Mouse (Mus musculus): ENCODE data around the gene Pygo1. TPM values are rescaled to one million over a fixed set of nuclear protein-coding genes. Genes with fewer than 3 reads are reported as not detected.
A peak's percentile ranks its signal among the peaks of the same experiment; 100 is the strongest.

The Pygo1 gene
- polyA plus RNA-seq, 1 experiment from 2014 or later = 0.08 TPM

- no peak overlapping the region for H3K9ac ChIP-seq (ENCODE audit: low read depth, low read length)
- H3K4me1 ChIP-seq (ENCODE audit: control insufficient read depth, low read depth, low read length) = no peaks in the 10 kb centered on the region
- no peaks in the 10 kb centered on the region for H3K27me3 ChIP-seq (ENCODE audit: control insufficient read depth, insufficient read depth, low read depth, low read length)
- H3K4me3 ChIP-seq (ENCODE audit: low read depth, low read length) = no peak overlapping the region
- no peak overlapping the region for H3K4me2 ChIP-seq (ENCODE audit: low read depth, low read length)
- no peaks in the 10 kb centered on the region for H3K9me3 ChIP-seq (replicated peaks; ENCODE audit: control insufficient read depth, low read length)
- H3K36me3 ChIP-seq (ENCODE audit: control insufficient read depth, insufficient read depth) = no peaks in the 10 kb centered on the region
- no peak for ATAC-seq (ENCODE audit: low read depth)
- 24% methylated on average over 7 of the region's 7 CpGs for WGBS (ENCODE audit: insufficient replicate concordance)
- no peak overlapping the region for H3K27ac ChIP-seq (ENCODE audit: low read length)
These were observed 9.7 kb upstream of the Pygo1 start for GRCm38 (mm10) chr9:72915728-72916127.

GRCm38 (mm10) chr9:72923068-72923467 lies 2.4 kb upstream of the Pygo1 start:
- no peaks in the 10 kb centered on the region for H3K36me3 ChIP-seq (ENCODE audit: control insufficient read depth, insufficient read depth)
- no peak overlapping the region for H3K9ac ChIP-seq (ENCODE audit: low read depth, low read length)
- H3K4me3 ChIP-seq (ENCODE audit: low read depth, low read length) = no peak overlapping the region
- 50% methylated on average over 3 of the region's 3 CpGs for WGBS (ENCODE audit: insufficient replicate concordance)
- no peak for ATAC-seq (ENCODE audit: low read depth)
- H3K9me3 ChIP-seq (replicated peaks; ENCODE audit: control insufficient read depth, low read length) = no peaks in the 10 kb centered on the region
- H3K4me1 ChIP-seq (ENCODE audit: control insufficient read depth, low read depth, low read length) = no peaks in the 10 kb centered on the region
- H3K27me3 ChIP-seq (ENCODE audit: control insufficient read depth, insufficient read depth, low read depth, low read length) = peaks cover 41% of the 10 kb centered on the region
- no peak overlapping the region for H3K27ac ChIP-seq (ENCODE audit: low read length)
- H3K4me2 ChIP-seq (ENCODE audit: low read depth, low read length) = no peak overlapping the region

- Histone ChIP-seq H3K9ac (ENCODE audit: low read depth, low read length) (peak overlapping the region; percentile 19), H3K4me2 (ENCODE audit: low read depth, low read length) (peak overlapping the region; percentile 61), H3K36me3 (ENCODE audit: control insufficient read depth, insufficient read depth) (no peaks in the 10 kb centered on the region), H3K27me3 (ENCODE audit: control insufficient read depth, insufficient read depth, low read depth, low read length) (peaks cover 43% of the 10 kb centered on the region), H3K4me1 (ENCODE audit: control insufficient read depth, low read depth, low read length) (no peaks in the 10 kb centered on the region), H3K9me3 (replicated peaks; ENCODE audit: control insufficient read depth, low read length) (no peaks in the 10 kb centered on the region), H3K27ac (ENCODE audit: low read length) (no peak overlapping the region), H3K4me3 (ENCODE audit: low read depth, low read length) (peak overlapping the region; percentile 54)
- no peak for ATAC-seq (ENCODE audit: low read depth)
- 4% methylated on average over 20 of the region's 20 CpGs for WGBS (ENCODE audit: insufficient replicate concordance)
These were observed 452 bp downstream of the Pygo1 start for GRCm38 (mm10) chr9:72925935-72926258.

GRCm38 (mm10) chr9:72931166-72931790 lies 5.8 kb downstream of the Pygo1 start:
- no peak overlapping the region for H3K4me2 ChIP-seq (ENCODE audit: low read depth, low read length)
- no peak overlapping the region for H3K27ac ChIP-seq (ENCODE audit: low read length)
- H3K36me3 ChIP-seq (ENCODE audit: control insufficient read depth, insufficient read depth) = no peaks in the 10 kb centered on the region
- H3K9me3 ChIP-seq (replicated peaks; ENCODE audit: control insufficient read depth, low read length) = no peaks in the 10 kb centered on the region
- peaks cover 17% of the 10 kb centered on the region for H3K27me3 ChIP-seq (ENCODE audit: control insufficient read depth, insufficient read depth, low read depth, low read length)
- no peak for ATAC-seq (ENCODE audit: low read depth)
- no peak overlapping the region for H3K4me3 ChIP-seq (ENCODE audit: low read depth, low read length)
- 68% methylated on average over 13 of the region's 13 CpGs for WGBS (ENCODE audit: insufficient replicate concordance)
- no peak overlapping the region for H3K9ac ChIP-seq (ENCODE audit: low read depth, low read length)
- no peaks in the 10 kb centered on the region for H3K4me1 ChIP-seq (ENCODE audit: control insufficient read depth, low read depth, low read length)

GRCm38 (mm10) chr9:72935309-72935708 lies 9.9 kb downstream of the Pygo1 start:
- no peaks in the 10 kb centered on the region for H3K9me3 ChIP-seq (replicated peaks; ENCODE audit: control insufficient read depth, low read length)
- no peak for ATAC-seq (ENCODE audit: low read depth)
- H3K9ac ChIP-seq (ENCODE audit: low read depth, low read length) = no peak overlapping the region
- H3K27ac ChIP-seq (ENCODE audit: low read length) = no peak overlapping the region
- 63% methylated on average over 4 of the region's 4 CpGs for WGBS (ENCODE audit: insufficient replicate concordance)
- H3K4me2 ChIP-seq (ENCODE audit: low read depth, low read length) = no peak overlapping the region
- H3K27me3 ChIP-seq (ENCODE audit: control insufficient read depth, insufficient read depth, low read depth, low read length) = no peaks in the 10 kb centered on the region
- no peaks in the 10 kb centered on the region for H3K4me1 ChIP-seq (ENCODE audit: control insufficient read depth, low read depth, low read length)
- no peaks in the 10 kb centered on the region for H3K36me3 ChIP-seq (ENCODE audit: control insufficient read depth, insufficient read depth)
- H3K4me3 ChIP-seq (ENCODE audit: low read depth, low read length) = no peak overlapping the region

GRCm38 (mm10) chr9:72936301-72936700 lies 10.9 kb downstream of the Pygo1 start:
- no peaks in the 10 kb centered on the region for H3K9me3 ChIP-seq (replicated peaks; ENCODE audit: control insufficient read depth, low read length)
- H3K27me3 ChIP-seq (ENCODE audit: control insufficient read depth, insufficient read depth, low read depth, low read length) = no peaks in the 10 kb centered on the region
- WGBS (ENCODE audit: insufficient replicate concordance) = 57% methylated on average over 2 of the region's 2 CpGs
- no peak overlapping the region for H3K9ac ChIP-seq (ENCODE audit: low read depth, low read length)
- no peak overlapping the region for H3K4me3 ChIP-seq (ENCODE audit: low read depth, low read length)
- H3K27ac ChIP-seq (ENCODE audit: low read length) = no peak overlapping the region
- no peaks in the 10 kb centered on the region for H3K36me3 ChIP-seq (ENCODE audit: control insufficient read depth, insufficient read depth)
- no peak for ATAC-seq (ENCODE audit: low read depth)
- H3K4me2 ChIP-seq (ENCODE audit: low read depth, low read length) = no peak overlapping the region
- H3K4me1 ChIP-seq (ENCODE audit: control insufficient read depth, low read depth, low read length) = no peaks in the 10 kb centered on the region

GRCm38 (mm10) chr9:72943424-72943823 lies 18.0 kb downstream of the Pygo1 start:
- Histone ChIP-seq H3K4me1 (ENCODE audit: control insufficient read depth, low read depth, low read length) (no peaks in the 10 kb centered on the region), H3K4me2 (ENCODE audit: low read depth, low read length) (no peak overlapping the region), H3K9me3 (replicated peaks; ENCODE audit: control insufficient read depth, low read length) (no peaks in the 10 kb centered on the region), H3K27me3 (ENCODE audit: control insufficient read depth, insufficient read depth, low read depth, low read length) (no peaks in the 10 kb centered on the region), H3K27ac (ENCODE audit: low read length) (no peak overlapping the region), H3K36me3 (ENCODE audit: control insufficient read depth, insufficient read depth) (no peaks in the 10 kb centered on the region), H3K9ac (ENCODE audit: low read depth, low read length) (no peak overlapping the region), H3K4me3 (ENCODE audit: low read depth, low read length) (no peak overlapping the region)
- no peak for ATAC-seq (ENCODE audit: low read depth)
- 51% methylated on average over 3 of the region's 3 CpGs for WGBS (ENCODE audit: insufficient replicate concordance)

GRCm38 (mm10) chr9:72944286-72944685 lies 18.8 kb downstream of the Pygo1 start:
- H3K4me3 ChIP-seq (ENCODE audit: low read depth, low read length) = no peak overlapping the region
- H3K9ac ChIP-seq (ENCODE audit: low read depth, low read length) = no peak overlapping the region
- no peaks in the 10 kb centered on the region for H3K4me1 ChIP-seq (ENCODE audit: control insufficient read depth, low read depth, low read length)
- H3K4me2 ChIP-seq (ENCODE audit: low read depth, low read length) = no peak overlapping the region
- ATAC-seq (ENCODE audit: low read depth) = no peak
- no peaks in the 10 kb centered on the region for H3K9me3 ChIP-seq (replicated peaks; ENCODE audit: control insufficient read depth, low read length)
- 76% methylated on average over 13 of the region's 13 CpGs for WGBS (ENCODE audit: insufficient replicate concordance)
- H3K27ac ChIP-seq (ENCODE audit: low read length) = no peak overlapping the region
- H3K36me3 ChIP-seq (ENCODE audit: control insufficient read depth, insufficient read depth) = no peaks in the 10 kb centered on the region
- no peaks in the 10 kb centered on the region for H3K27me3 ChIP-seq (ENCODE audit: control insufficient read depth, insufficient read depth, low read depth, low read length)

- no peak overlapping the region for H3K27ac ChIP-seq (ENCODE audit: low read length)
- ATAC-seq (ENCODE audit: low read depth) = no peak
- WGBS (ENCODE audit: insufficient replicate concordance) = 58% methylated on average over 1 of the region's 1 CpGs
These were observed 21.6 kb downstream of the Pygo1 start for GRCm38 (mm10) chr9:72947010-72947409.

More at GRCm38 (mm10) chr9:72947010-72947409, 21.6 kb downstream of the Pygo1 start:
- Histone ChIP-seq H3K4me2 (ENCODE audit: low read depth, low read length) (no peak overlapping the region), H3K9ac (ENCODE audit: low read depth, low read length) (no peak overlapping the region), H3K4me3 (ENCODE audit: low read depth, low read length) (no peak overlapping the region), H3K4me1 (ENCODE audit: control insufficient read depth, low read depth, low read length) (no peaks in the 10 kb centered on the region), H3K27me3 (ENCODE audit: control insufficient read depth, insufficient read depth, low read depth, low read length) (no peaks in the 10 kb centered on the region), H3K36me3 (ENCODE audit: control insufficient read depth, insufficient read depth) (no peaks in the 10 kb centered on the region), H3K9me3 (replicated peaks; ENCODE audit: control insufficient read depth, low read length) (no peaks in the 10 kb centered on the region)
